Mouse (Mus musculus) liver, adult 2 months (tissue): ENCODE results near the gene Hrct1. TPM values are rescaled to one million over a fixed set of nuclear protein-coding genes. Genes with fewer than 3 reads are reported as not detected.
A peak's percentile ranks its signal among the peaks of the same experiment; 100 is the strongest.

Source experiments
- DNase-seq: peaks from one replicate; pipeline ENCODE4 v3.0.0-alpha.2; 2011; ENCODE audit warnings: low read depth, low spot score; ENCODE audit errors: extremely low read depth
- H3K27ac ChIP-seq: fragments of 200-500 bp; replicated peaks from 2 replicates; pipeline ENCODE4 v1.5.1; 2012; ENCODE audit warnings: low read depth, mild to moderate bottlenecking, control low read depth, inconsistent platforms, low read length; ENCODE audit not compliant: insufficient read depth
- H3K27me3 ChIP-seq: fragments of 200-500 bp; 2 replicates; pipeline ENCODE4 v1.6.1; 2012; ENCODE audit warnings: mild to moderate bottlenecking, moderate library complexity, low read length, inconsistent platforms; ENCODE audit not compliant: control insufficient read depth, insufficient read depth
- H3K36me3 ChIP-seq: fragments of 200-500 bp; 2 replicates; pipeline ENCODE4 v1.6.1; 2012; ENCODE audit warnings: low read length, inconsistent platforms; ENCODE audit not compliant: control insufficient read depth, insufficient read depth
- H3K4me1 ChIP-seq: fragments of 200-500 bp; 2 replicates; pipeline ENCODE4 v1.6.1; 2011; ENCODE audit warnings: low read length; ENCODE audit not compliant: control insufficient read depth, insufficient read depth
- H3K4me3 ChIP-seq: fragments of 200-500 bp; 2 replicates; pipeline ENCODE4 v1.5.1; 2011; ENCODE audit warnings: low read depth, mild to moderate bottlenecking, control low read depth, low read length, moderate library complexity; ENCODE audit not compliant: insufficient read depth
- H3K79me2 ChIP-seq: fragments of 200-500 bp; 2 replicates; pipeline ENCODE4 v1.6.1; 2012; ENCODE audit warnings: inconsistent platforms, mild to moderate bottlenecking, low read length, moderate library complexity; ENCODE audit not compliant: control insufficient read depth, insufficient read depth
- H3K9ac ChIP-seq: fragments of 200-500 bp; 2 replicates; pipeline ENCODE4 v1.6.1; 2012; ENCODE audit warnings: low read depth, mild to moderate bottlenecking, control low read depth, inconsistent platforms, low read length
- CTCF ChIP-seq: fragments of 200-500 bp; IDR thresholded peaks from 2 replicates; pipeline ENCODE4 v1.5.1; 2011; ENCODE audit warnings: low read depth, low read length, control low read depth
- POLR2A ChIP-seq: fragments of 200-500 bp; IDR thresholded peaks from 2 replicates; pipeline ENCODE4 v1.6.1; 2011; ENCODE audit warnings: low read length, control low read depth; ENCODE audit not compliant: insufficient read depth; ENCODE audit errors: extremely low read depth
- WGBS: fragments of 180-500 bp; shearing (Covaris S2); methylation state at CpG from one replicate; pipeline ENCODE4 v1.1.7; 2018; 5-methylcytosine and 5-hydroxymethylcytosine counted together
- polyA plus RNA-seq: library from polyadenylated mRNA; depleted of rRNA; stranded (reverse); fragments of >200 nt; gene quantifications from 2 replicates; pipeline ENCODE4 v1.2.3, GENCODE M21; 2012
- total RNA-seq: library from RNA; depleted of rRNA; stranded (reverse); fragments of >200 nt; gene quantifications from 2 replicates; pipeline ENCODE4 v1.2.3, GENCODE M21; 2014

Gene Hrct1
- total and polyA plus RNA-seq, 2 experiments, result 0.09 to 0.21 TPM

DNA sequence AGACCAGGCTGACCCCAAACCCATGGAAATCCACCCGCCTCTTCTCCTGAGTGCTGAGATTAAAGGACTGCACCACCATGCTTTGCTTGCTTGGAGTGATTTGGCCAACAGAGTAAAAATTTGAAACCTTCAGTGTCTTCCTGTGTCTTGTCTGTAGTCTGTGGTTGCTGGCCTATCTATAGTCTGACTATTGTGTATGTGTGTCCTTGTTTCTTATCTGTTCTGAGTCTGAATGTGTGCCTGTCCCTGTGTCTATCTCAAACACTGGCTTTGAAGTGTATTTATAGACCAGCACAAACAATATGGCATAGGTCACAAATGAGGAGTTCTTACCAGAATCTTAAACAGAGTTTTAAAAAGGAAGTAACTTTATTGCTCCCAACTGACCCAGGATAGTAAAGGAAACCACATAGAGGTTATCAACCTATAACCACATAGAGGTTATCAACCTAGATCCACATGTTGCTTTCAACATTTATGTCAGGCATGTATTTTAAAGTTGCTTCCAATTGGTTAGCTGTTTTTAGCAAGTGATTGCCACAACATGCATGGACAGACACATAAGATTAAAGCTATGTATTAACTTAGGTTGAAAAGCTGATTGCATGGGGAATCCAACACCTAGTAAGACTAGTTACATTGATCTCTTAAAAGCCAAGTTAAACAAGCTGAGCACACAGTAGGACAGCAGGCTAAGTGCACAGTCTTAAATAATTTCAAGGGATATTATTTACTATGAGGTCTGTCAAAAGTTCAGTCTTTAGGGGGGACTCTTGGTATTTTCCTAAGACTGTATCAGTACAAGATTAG, 32.3 kb upstream of the Hrct1 start:
- 94% methylated on average over 1 of the region's 1 CpGs for WGBS
- DNase-seq, result no peak
- no peaks in the 10 kb centered on the region for H3K27me3 ChIP-seq
- no peak overlapping the region for H3K9ac ChIP-seq
- H3K27ac ChIP-seq, result no peak overlapping the region
- no peaks in the 10 kb centered on the region for H3K79me2 ChIP-seq
- no peaks in the 10 kb centered on the region for H3K36me3 ChIP-seq
- TF ChIP-seq POLR2A (no peak), CTCF (no peak)
- no peak overlapping the region for H3K4me3 ChIP-seq
- H3K4me1 ChIP-seq, result no peaks in the 10 kb centered on the region

GRCm38 (mm10) chr4:43695249-43695671, 31.7 kb upstream of the Hrct1 start:
- no peak overlapping the region for H3K9ac ChIP-seq
- no peak overlapping the region for H3K27ac ChIP-seq
- TF ChIP-seq CTCF (no peak), POLR2A (no peak)
- WGBS, result 37% methylated on average over 9 of the region's 9 CpGs
- H3K79me2 ChIP-seq, result no peaks in the 10 kb centered on the region
- H3K4me1 ChIP-seq, result no peaks in the 10 kb centered on the region
- no peaks in the 10 kb centered on the region for H3K27me3 ChIP-seq
- H3K36me3 ChIP-seq, result no peaks in the 10 kb centered on the region
- no peak overlapping the region for H3K4me3 ChIP-seq
- peak; percentile 19 for DNase-seq

- no peaks in the 10 kb centered on the region for H3K27me3 ChIP-seq
- TF ChIP-seq CTCF (no peak), POLR2A (no peak)
- H3K4me3 ChIP-seq, result no peak overlapping the region
- H3K9ac ChIP-seq, result no peak overlapping the region
- DNase-seq, result no peak
- no peaks in the 10 kb centered on the region for H3K4me1 ChIP-seq
- no peaks in the 10 kb centered on the region for H3K79me2 ChIP-seq
- no peak overlapping the region for H3K27ac ChIP-seq
- WGBS, result 94% methylated on average over 13 of the region's 13 CpGs
- no peaks in the 10 kb centered on the region for H3K36me3 ChIP-seq
These were observed 30.4 kb upstream of the Hrct1 start for GRCm38 (mm10) chr4:43696561-43696960.

- DNase-seq, result no peak
- no peak within 1 kb of the TSS for H3K9ac ChIP-seq
- TF ChIP-seq POLR2A, result no peak
- no peak for TF ChIP-seq CTCF
- H3K27me3 ChIP-seq, result 0 out of 2 replicates have a peak, but pooled peaks cover 2% of the 10 kb centered on the region
- WGBS, result 93% methylated on average over 6 of the region's 6 CpGs
- H3K27ac ChIP-seq, result no peak within 1 kb of the TSS
- no peaks in the 10 kb centered on the region for H3K79me2 ChIP-seq
- no peaks in the 10 kb centered on the region for H3K4me1 ChIP-seq
- H3K36me3 ChIP-seq, result no peaks in the 10 kb centered on the region
- H3K4me3 ChIP-seq, result no peak within 1 kb of the TSS
These were observed 26.3 kb upstream of the Hrct1 start, which contains the start of gene Olfr70 for GRCm38 (mm10) chr4:43700707-43701106. Gene Olfr70, minus strand, starts transcription at chr4:43700807.

DNA sequence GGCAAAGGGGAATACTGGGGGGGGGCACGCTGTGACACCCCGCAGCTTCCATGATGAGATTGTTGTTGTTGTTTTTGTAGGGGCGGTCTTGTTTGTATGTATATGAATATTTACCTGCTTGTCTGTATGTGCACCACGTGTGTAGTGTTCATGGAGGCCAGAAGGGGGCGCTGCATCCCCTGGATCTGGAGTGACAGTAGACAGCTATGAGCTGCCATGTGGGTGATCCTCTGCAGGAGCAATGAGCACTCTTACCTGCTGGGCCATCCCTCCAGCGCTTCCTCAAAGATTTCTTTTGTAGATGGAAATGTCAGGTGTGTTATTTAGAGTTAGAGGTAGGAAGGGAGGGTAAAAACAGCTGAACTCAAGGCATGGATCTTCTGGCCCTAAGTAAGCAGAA, 23.5 kb upstream of the Hrct1 start:
- no peak overlapping the region for H3K9ac ChIP-seq
- TF ChIP-seq CTCF, result peak; percentile 46
- TF ChIP-seq POLR2A, result no peak
- WGBS, result 74% methylated on average over 6 of the region's 6 CpGs
- no peak overlapping the region for H3K4me3 ChIP-seq
- no peaks in the 10 kb centered on the region for H3K36me3 ChIP-seq
- H3K4me1 ChIP-seq, result no peaks in the 10 kb centered on the region
- 0 out of 2 replicates have a peak, but pooled peaks cover 2% of the 10 kb centered on the region for H3K27me3 ChIP-seq
- DNase-seq, result no peak
- H3K27ac ChIP-seq, result no peak overlapping the region
- no peaks in the 10 kb centered on the region for H3K79me2 ChIP-seq

GRCm38 (mm10) chr4:43703851-43704250, 23.1 kb upstream of the Hrct1 start:
- DNase-seq, result no peak
- 0 out of 2 replicates have a peak, but pooled peaks cover 2% of the 10 kb centered on the region for H3K27me3 ChIP-seq
- WGBS, result 89% methylated on average over 8 of the region's 8 CpGs

More at GRCm38 (mm10) chr4:43703851-43704250, 23.1 kb upstream of the Hrct1 start:
- TF ChIP-seq CTCF (no peak), POLR2A (no peak)
- Histone ChIP-seq H3K27ac (no peak overlapping the region), H3K9ac (no peak overlapping the region), H3K4me1 (no peaks in the 10 kb centered on the region), H3K4me3 (no peak overlapping the region), H3K36me3 (no peaks in the 10 kb centered on the region), H3K79me2 (no peaks in the 10 kb centered on the region)
